Mouse (Mus musculus): ENCODE data around the gene Ube2v1.

DNA sequence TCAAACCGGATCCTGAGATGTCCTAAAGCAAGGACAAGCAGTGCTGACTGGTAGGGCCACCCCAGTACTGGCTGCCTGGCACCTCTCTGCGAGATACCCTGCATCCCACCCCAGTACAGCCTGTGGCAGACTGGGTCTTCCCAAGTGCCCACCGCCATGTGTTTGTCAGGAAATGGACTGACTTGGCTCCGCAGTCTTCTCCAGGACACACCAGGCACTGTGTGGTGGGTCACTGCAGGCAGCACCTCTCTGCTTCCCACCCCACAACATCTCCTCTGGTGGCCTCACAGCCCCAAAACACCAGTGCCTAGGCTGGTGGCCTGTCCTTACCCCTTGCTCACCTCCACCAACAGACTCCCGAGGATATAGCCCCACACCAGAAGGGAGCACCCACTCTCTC lies 1.5 kb downstream of the Ube2v1 start:
- TF ChIP-seq POLR2A (IDR thresholded peaks at IDR 0.05; ENCODE audit: insufficient read length, low read depth) = no peak
- TF ChIP-seq POLR2AphosphoS2 (IDR thresholded peaks at IDR 0.05; ENCODE audit: insufficient read length, low read depth) = no peak
- no peak for TF ChIP-seq TCF12 (IDR thresholded peaks at IDR 0.05; ENCODE audit: insufficient read depth, poor library complexity, severe bottlenecking)
- no peak for TF ChIP-seq TCF3 (IDR thresholded peaks at IDR 0.05; ENCODE audit: insufficient read length, low read depth)
- no peak for TF ChIP-seq E2F4 (IDR thresholded peaks at IDR 0.05; ENCODE audit: insufficient read depth)
- no peak for TF ChIP-seq MAX (IDR thresholded peaks at IDR 0.05; ENCODE audit: low read depth)
- TF ChIP-seq SRF (IDR thresholded peaks at IDR 0.05; ENCODE audit: control insufficient read depth, insufficient read length, low read depth) = no peak
- TF ChIP-seq MYOD1 (IDR thresholded peaks at IDR 0.05; ENCODE audit: control insufficient read depth in 1 of 3, insufficient read length in 2 of 3, low read depth in 2 of 3) = no peak
- TF ChIP-seq USF1 (IDR thresholded peaks at IDR 0.05; ENCODE audit: low read depth) = no peak
- TF ChIP-seq REST (IDR thresholded peaks at IDR 0.05; ENCODE audit: insufficient read depth, insufficient read length) = no peak
- TF ChIP-seq CEBPB (IDR thresholded peaks at IDR 0.05; ENCODE audit: insufficient read depth, poor library complexity, severe bottlenecking) = no peak

All from myocyte (in vitro differentiated cells).